Mouse (Mus musculus) heart, embryonic 10.5 days (tissue): ENCODE data around the gene Gpx2. TPM values are rescaled to one million over a fixed set of nuclear protein-coding genes. Genes with fewer than 3 reads are reported as not detected.

Experiments
- DNase-seq: peaks from one replicate; pipeline ENCODE4 v3.0.0-alpha.2; 2017; ENCODE audit warnings: low spot score
- H3K27ac ChIP-seq: fragments of 300-500 bp; sonication (generic); 2 replicates; pipeline ENCODE4 v1.5.1; 2016; ENCODE audit warnings: mild to moderate bottlenecking
- H3K27me3 ChIP-seq: fragments of 300-500 bp; sonication (generic); 2 replicates; pipeline ENCODE4 v1.6.1; 2016; ENCODE audit warnings: mild to moderate bottlenecking; ENCODE audit not compliant: poor library complexity, insufficient read depth, severe bottlenecking
- H3K36me3 ChIP-seq: fragments of 300-500 bp; sonication (generic); 2 replicates; pipeline ENCODE4 v1.6.1; 2016; ENCODE audit warnings: mild to moderate bottlenecking, moderate library complexity
- H3K4me1 ChIP-seq: fragments of 300-500 bp; sonication (generic); 2 replicates; pipeline ENCODE4 v1.6.1; 2016; ENCODE audit warnings: mild to moderate bottlenecking
- H3K4me3 ChIP-seq: fragments of 300-500 bp; sonication (generic); 2 replicates; pipeline ENCODE4 v1.5.1; 2016; ENCODE audit warnings: mild to moderate bottlenecking, moderate library complexity
- H3K9me3 ChIP-seq: fragments of 300-500 bp; sonication (generic); 2 replicates; pipeline ENCODE4 v1.6.1; 2016; ENCODE audit warnings: mild to moderate bottlenecking, moderate library complexity
- WGBS: fragments of 180-500 bp; shearing (Covaris S2); methylation state at CpG from one replicate; pipeline ENCODE4 v1.1.7; 2016; 5-methylcytosine and 5-hydroxymethylcytosine counted together
- polyA plus RNA-seq: library from polyadenylated mRNA; unstranded; fragments of >200 nt; fragmentation: Nextera tagmentation; extraction: Ambion mirVana; gene quantifications from 2 replicates; pipeline ENCODE4 v1.2.1, GENCODE M21; 2016

The Gpx2 gene
- polyA plus RNA-seq, 1 experiment from 2014 or later, result 0.60 TPM

- Histone ChIP-seq H3K4me3 (no peak overlapping the region), H3K27me3 (no peaks in the 10 kb centered on the region), H3K4me1 (peaks cover 15% of the 10 kb centered on the region), H3K27ac (no peak overlapping the region), H3K9me3 (no peaks in the 10 kb centered on the region), H3K36me3 (no peaks in the 10 kb centered on the region)
- 87% methylated on average over 5 of the region's 5 CpGs for WGBS
- DNase-seq, result no peak
These were observed 24.4 kb downstream of the Gpx2 start for GRCm38 (mm10) chr12:76770841-76771500.

- Histone ChIP-seq H3K27ac (peak overlapping the region; percentile 94), H3K9me3 (no peaks in the 10 kb centered on the region)
These were observed 29.3 kb downstream of the Gpx2 start for GRCm38 (mm10) chr12:76765901-76766630.

GRCm38 (mm10) chr12:76765354-76765851 is 30.0 kb downstream of the Gpx2 start, which contains the start of the genes Churc1 and Fntb:
Gene Churc1 (plus strand): TSS chr12:76765538.
Gene Fntb (plus strand): TSS chr12:76765589.
- H3K36me3 ChIP-seq, result no peaks in the 10 kb centered on the region
- DNase-seq, result peak; percentile 97
- peak within 1 kb of the TSS; percentile 94 for H3K27ac ChIP-seq
- H3K27me3 ChIP-seq, result no peaks in the 10 kb centered on the region
- no peaks in the 10 kb centered on the region for H3K9me3 ChIP-seq
- WGBS, result under 1% methylated on average over 31 of the region's 31 CpGs
- H3K4me1 ChIP-seq, result peaks cover 8% of the 10 kb centered on the region
- H3K4me3 ChIP-seq, result peak within 1 kb of the TSS; percentile 75

More at GRCm38 (mm10) chr12:76765901-76766630, 29.3 kb downstream of the Gpx2 start:
- Histone ChIP-seq H3K27me3 (no peaks in the 10 kb centered on the region), H3K4me3 (peak overlapping the region; percentile 75), H3K4me1 (peaks cover 8% of the 10 kb centered on the region), H3K36me3 (no peaks in the 10 kb centered on the region)
- DNase-seq, result no peak
- WGBS, result 24% methylated on average over 20 of the region's 20 CpGs

GRCm38 (mm10) chr12:76752652-76753318 is 42.6 kb downstream of the Gpx2 start:
- H3K4me3 ChIP-seq, result no peak overlapping the region
- 39% methylated on average over 14 of the region's 14 CpGs for WGBS
- no peaks in the 10 kb centered on the region for H3K9me3 ChIP-seq
- H3K36me3 ChIP-seq, result no peaks in the 10 kb centered on the region; the same call in 1 of the 2 replicates
- H3K4me1 ChIP-seq, result no peaks in the 10 kb centered on the region
- no peaks in the 10 kb centered on the region for H3K27me3 ChIP-seq
- no peak overlapping the region for H3K27ac ChIP-seq
- DNase-seq, result no peak

GRCm38 (mm10) chr12:76750866-76751459 is 44.4 kb downstream of the Gpx2 start:
- DNase-seq, result no peak
- WGBS, result 77% methylated on average over 16 of the region's 16 CpGs
- Histone ChIP-seq H3K9me3 (no peaks in the 10 kb centered on the region), H3K4me3 (no peak overlapping the region), H3K4me1 (no peaks in the 10 kb centered on the region), H3K27ac (no peak overlapping the region), H3K27me3 (no peaks in the 10 kb centered on the region), H3K36me3 (no peaks in the 10 kb centered on the region; the same call in 1 of the 2 replicates)

Other genes starting within 250 kb of the Gpx2 start
- 11.5 and 17.4 TPM in 2 replicates for gene Sptb, start 85.0 kb downstream of the Gpx2 start, polyA plus RNA-seq
- gene Churc1, start 30.0 kb downstream of the Gpx2 start, polyA plus RNA-seq, result 145 and 165 TPM in 2 replicates
- gene Fntb, start 30.0 kb downstream of the Gpx2 start, polyA plus RNA-seq, result 36.9 and 39.2 TPM in 2 replicates
- 3.1 and 6.3 TPM in 2 replicates for gene Rab15, start 27.4 kb upstream of the Gpx2 start, polyA plus RNA-seq
- gene Max, start 166.6 kb upstream of the Gpx2 start, polyA plus RNA-seq, result 10.7 and 12.9 TPM in 2 replicates